Mouse (Mus musculus) kidney, postnatal 0 days (tissue): Measurements from ENCODE around the gene Eng. TPM values are rescaled to one million over a fixed set of nuclear protein-coding genes. Genes with fewer than 3 reads are reported as not detected.

ENCODE experiments used
- ATAC-seq: fragments of 200-750 bp; cut with Nextera tagmentation; replicated peaks from 2 replicates; pipeline ENCODE4 v1.8.0; 2017; ENCODE audit warnings: low read depth, moderate number of reproducible peaks, moderate TSS enrichment, moderate library complexity; ENCODE audit not compliant: low FRiP score
- DNase-seq: peaks from one replicate; pipeline ENCODE4 v3.0.0-alpha.2; 2016; ENCODE audit warnings: low spot score
- H3K27ac ChIP-seq: fragments of 300-500 bp; sonication (generic); 2 replicates; pipeline ENCODE4 v1.5.1; 2014; ENCODE audit warnings: mild to moderate bottlenecking
- H3K27me3 ChIP-seq: fragments of 300-500 bp; sonication (generic); 2 replicates; pipeline ENCODE4 v1.6.1; 2014; ENCODE audit warnings: low read length, mixed read lengths; ENCODE audit not compliant: insufficient read depth
- H3K36me3 ChIP-seq: fragments of 300-500 bp; sonication (generic); 2 replicates; pipeline ENCODE4 v1.6.1; 2014; ENCODE audit warnings: low read length, mixed read lengths; ENCODE audit not compliant: insufficient read depth
- H3K4me1 ChIP-seq: fragments of 300-500 bp; sonication (generic); replicated peaks from 2 replicates; pipeline ENCODE4 v1.6.1; 2014; ENCODE audit warnings: antibody characterized with exemption, low read length, mixed read lengths; ENCODE audit not compliant: insufficient read depth
- H3K4me2 ChIP-seq: fragments of 300-500 bp; sonication (generic); 2 replicates; pipeline ENCODE4 v1.6.1; 2014; ENCODE audit warnings: mild to moderate bottlenecking, low read length, moderate library complexity, mixed read lengths
- H3K4me3 ChIP-seq: fragments of 300-500 bp; sonication (generic); replicated peaks from 2 replicates; pipeline ENCODE4 v1.5.1; 2014; ENCODE audit warnings: low read depth, low read length
- H3K9ac ChIP-seq: fragments of 300-500 bp; sonication (generic); 2 replicates; pipeline ENCODE4 v1.6.1; 2014; ENCODE audit warnings: low read depth, low read length
- H3K9me3 ChIP-seq: fragments of 300-500 bp; sonication (generic); replicated peaks from 2 replicates; pipeline ENCODE4 v1.6.1; 2016; ENCODE audit warnings: low read length, inconsistent platforms, mixed read lengths
- CTCF ChIP-seq: IDR thresholded peaks from 2 replicates; pipeline ENCODE4 v1.5.1; 2016; ENCODE audit warnings: antibody characterized with exemption, low read depth, mild to moderate bottlenecking, moderate library complexity
- WGBS: fragments of 180-500 bp; shearing (Covaris S2); extraction: QIAGEN DNeasy Blood & Tissue Kit; methylation state at CpG from one replicate; pipeline ENCODE4 v1.1.7; 2014; 5-methylcytosine and 5-hydroxymethylcytosine counted together
- polyA plus RNA-seq: library from polyadenylated mRNA; unstranded; fragments of >200 nt; fragmentation: Nextera tagmentation; extraction: Ambion mirVana; gene quantifications from 2 replicates; pipeline ENCODE4 v1.2.1, GENCODE M21; 2015

The Eng gene
- polyA plus RNA-seq, 1 experiment from 2014 or later: 71.6 TPM

DNA sequence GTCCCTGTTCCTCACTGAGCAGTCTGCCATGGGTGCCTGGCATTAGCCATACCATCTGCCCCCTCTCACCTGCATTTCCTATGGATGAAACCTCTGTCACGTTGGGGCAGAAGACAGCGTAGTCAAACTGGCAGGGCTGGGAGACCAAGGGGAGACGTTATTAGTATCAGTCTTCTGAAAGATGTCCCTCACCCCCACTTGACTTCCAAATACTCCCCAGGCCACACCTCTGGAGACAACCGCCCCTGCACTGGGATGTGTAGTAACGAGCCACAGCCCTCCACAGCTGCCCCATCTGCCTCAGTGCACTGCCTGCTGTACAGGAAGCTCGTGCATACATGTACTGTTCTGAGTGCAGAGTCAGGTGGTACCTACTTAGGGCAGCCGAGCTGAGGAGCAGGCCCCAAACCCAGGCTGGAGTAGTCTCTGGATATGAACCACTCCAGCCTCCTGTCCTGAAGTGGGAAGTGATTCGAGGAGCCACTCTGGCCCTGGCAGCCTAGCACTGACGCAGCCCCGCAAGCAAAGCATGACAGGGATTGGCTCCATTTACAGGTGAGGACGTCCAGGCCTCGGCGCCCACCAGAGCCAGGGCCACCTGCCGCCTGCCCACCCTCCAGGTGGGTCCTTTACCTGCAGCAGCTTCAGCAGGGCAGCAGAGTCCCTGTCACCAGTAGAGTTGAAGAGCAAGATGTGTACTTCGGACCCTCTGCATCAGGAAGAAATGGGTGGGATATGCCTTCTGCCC is 38.5 kb downstream of the Eng start:
- no peak overlapping the region for H3K27ac ChIP-seq
- H3K36me3 ChIP-seq: peaks cover 58% of the 10 kb centered on the region
- WGBS: 86% methylated on average over 15 of the region's 15 CpGs

GRCm38 (mm10) chr2:32685807-32686206 is 39.4 kb downstream of the Eng start:
- no peaks in the 10 kb centered on the region for H3K4me1 ChIP-seq
- H3K36me3 ChIP-seq: peaks cover 58% of the 10 kb centered on the region
- DNase-seq (no peak), ATAC-seq (no peak)
- H3K9ac ChIP-seq: no peak overlapping the region
- H3K27me3 ChIP-seq: no peaks in the 10 kb centered on the region
- no peak overlapping the region for H3K27ac ChIP-seq
- H3K9me3 ChIP-seq: no peaks in the 10 kb centered on the region
- H3K4me2 ChIP-seq: no peak overlapping the region
- no peak overlapping the region for H3K4me3 ChIP-seq
- TF ChIP-seq CTCF: no peak
- 99% methylated on average over 3 of the region's 3 CpGs for whole genome bisulfite sequencing

More for the DNA sequence above, 38.5 kb downstream of the Eng start:
- H3K4me2 ChIP-seq: no peak overlapping the region
- no peaks in the 10 kb centered on the region for H3K9me3 ChIP-seq
- no peaks in the 10 kb centered on the region for H3K4me1 ChIP-seq
- no peaks in the 10 kb centered on the region for H3K27me3 ChIP-seq
- no peak overlapping the region for H3K9ac ChIP-seq
- no peak overlapping the region for H3K4me3 ChIP-seq
- ATAC-seq: no peak
- DNase-seq: no peak
- no peak for TF ChIP-seq CTCF

- WGBS: 96% methylated on average over 6 of the region's 6 CpGs
- no peak for TF ChIP-seq CTCF
- ATAC-seq (no peak), DNase-seq (no peak)
- Histone ChIP-seq H3K4me1 (no peaks in the 10 kb centered on the region), H3K27me3 (no peaks in the 10 kb centered on the region), H3K9me3 (no peaks in the 10 kb centered on the region), H3K9ac (no peak overlapping the region), H3K4me3 (no peak overlapping the region), H3K4me2 (no peak overlapping the region), H3K27ac (no peak overlapping the region), H3K36me3 (peaks cover 54% of the 10 kb centered on the region)
These were observed 40.2 kb downstream of the Eng start for GRCm38 (mm10) chr2:32686640-32687039.

GRCm38 (mm10) chr2:32687562-32687961 is 41.2 kb downstream of the Eng start:
- Histone ChIP-seq H3K36me3 (peaks cover 45% of the 10 kb centered on the region), H3K4me1 (peaks cover 2% of the 10 kb centered on the region; the same call in 1 of the 2 replicates), H3K9me3 (no peaks in the 10 kb centered on the region), H3K27me3 (no peaks in the 10 kb centered on the region), H3K4me2 (no peak overlapping the region), H3K27ac (no peak overlapping the region), H3K9ac (no peak overlapping the region), H3K4me3 (no peak overlapping the region)
- no peak for TF ChIP-seq CTCF
- 97% methylated on average over 8 of the region's 8 CpGs for WGBS
- ATAC-seq: no peak
- no peak for DNase-seq

DNA sequence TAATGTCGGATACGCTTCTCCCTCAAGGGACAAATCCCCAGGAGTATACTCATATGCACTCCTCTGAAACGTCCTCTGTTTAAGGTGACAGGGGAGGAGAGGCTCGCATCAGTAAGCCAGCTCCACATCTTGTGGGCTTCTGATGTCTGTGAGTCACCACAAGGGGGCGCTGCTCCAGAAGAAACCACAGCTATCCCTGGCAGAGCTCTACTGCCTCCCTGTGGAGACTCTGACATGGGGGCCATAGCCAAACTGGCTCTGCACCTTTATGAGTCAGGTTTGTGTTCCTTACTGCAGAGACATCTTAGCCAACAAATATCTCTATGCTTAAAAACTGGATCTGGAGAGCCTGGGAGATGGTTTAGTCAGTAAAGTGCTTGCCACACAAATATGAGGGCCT is 43.0 kb downstream of the Eng start:
- Histone ChIP-seq H3K9ac (no peak overlapping the region), H3K4me2 (no peak overlapping the region), H3K27me3 (no peaks in the 10 kb centered on the region), H3K9me3 (no peaks in the 10 kb centered on the region), H3K36me3 (peaks cover 27% of the 10 kb centered on the region), H3K4me3 (no peak overlapping the region), H3K27ac (no peak overlapping the region), H3K4me1 (peaks cover 6% of the 10 kb centered on the region; the same call in 1 of the 2 replicates)
- peak; percentile 100 for TF ChIP-seq CTCF
- 23% methylated on average over 5 of the region's 5 CpGs for WGBS
- ATAC-seq (no peak), DNase-seq (peak; percentile 94)

DNA sequence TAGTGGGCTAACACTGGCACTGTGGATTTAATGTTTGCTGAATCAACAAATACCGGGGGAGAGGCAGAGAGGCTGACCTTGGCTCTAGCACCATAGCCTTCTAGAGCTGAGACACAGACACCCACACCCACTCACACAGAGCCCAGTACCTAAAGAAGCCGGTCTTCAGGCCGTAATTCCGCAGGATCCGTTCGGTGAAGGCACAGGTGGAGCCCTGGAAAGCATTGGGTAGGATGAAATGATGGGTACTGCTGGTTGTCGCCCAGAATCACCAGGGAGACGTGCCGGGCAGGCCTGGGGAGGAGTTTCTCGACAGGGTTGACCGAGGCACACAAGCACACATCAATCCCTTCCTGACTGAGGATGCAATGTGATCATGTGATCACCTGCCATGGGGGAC is 44.6 kb downstream of the Eng start:
- peaks cover 6% of the 10 kb centered on the region; the same call in 1 of the 2 replicates for H3K4me1 ChIP-seq
- H3K9ac ChIP-seq: no peak overlapping the region
- DNase-seq: no peak
- no peak overlapping the region for H3K27ac ChIP-seq
- no peaks in the 10 kb centered on the region for H3K27me3 ChIP-seq
- H3K4me2 ChIP-seq: no peak overlapping the region
- no peaks in the 10 kb centered on the region for H3K9me3 ChIP-seq
- no peak overlapping the region for H3K4me3 ChIP-seq
- no peak for TF ChIP-seq CTCF
- 71% methylated on average over 11 of the region's 11 CpGs for WGBS
- ATAC-seq: no peak
- peaks cover 11% of the 10 kb centered on the region for H3K36me3 ChIP-seq
